Mouse (Mus musculus): ENCODE data around the gene Oxct2a. TPM values are rescaled to one million over a fixed set of nuclear protein-coding genes. Genes with fewer than 3 reads are reported as not detected.
A peak's percentile ranks its signal among the peaks of the same experiment; 100 is the strongest.
"Not testable (repeated sequence)": the region's sequence is repeated elsewhere in the genome, so short reads cannot be mapped to it uniquely, and the experiment has no call there.

Oxct2a gene
- total RNA-seq, 2 experiments from 2014 or later, result not detected

GRCm38 (mm10) chr4:123313010-123313409, 10.4 kb downstream of the Oxct2a start:
- DNase-seq (ENCODE audit: low spot score in 2 of 2), result no peak

GRCm38 (mm10) chr4:123311845-123312244, 11.6 kb downstream of the Oxct2a start:
- no peak for DNase-seq (ENCODE audit: low spot score in 2 of 2)

- DNase-seq (ENCODE audit: low spot score in 2 of 2), result no peak
Measured at GRCm38 (mm10) chr4:123308292-123308691, 15.1 kb downstream of the Oxct2a start.

- no peak for DNase-seq (ENCODE audit: low spot score in 2 of 2)
Measured at GRCm38 (mm10) chr4:123306999-123307398, 16.4 kb downstream of the Oxct2a start.

GRCm38 (mm10) chr4:123305789-123306188, 17.6 kb downstream of the Oxct2a start:
- DNase-seq (ENCODE audit: low spot score in 2 of 2), result peak; percentile 23 to 43

GRCm38 (mm10) chr4:123298980-123299670, 24.3 kb downstream of the Oxct2a start:
- DNase-seq (ENCODE audit: low spot score in 2 of 2), result no peak

GRCm38 (mm10) chr4:123298226-123298625, 25.2 kb downstream of the Oxct2a start:
- no peak for DNase-seq (ENCODE audit: low spot score in 2 of 2)

- no peak for DNase-seq (ENCODE audit: low spot score in 2 of 2)
Measured at GRCm38 (mm10) chr4:123297195-123297960, 26.1 kb downstream of the Oxct2a start.

GRCm38 (mm10) chr4:123296148-123296534, 27.3 kb downstream of the Oxct2a start:
- no peak for DNase-seq (ENCODE audit: low spot score in 2 of 2)

GRCm38 (mm10) chr4:123295516-123296147, 27.8 kb downstream of the Oxct2a start:
- DNase-seq (ENCODE audit: low spot score in 2 of 2), result no peak

- DNase-seq (ENCODE audit: low spot score in 2 of 2), result not testable (repeated sequence)
Measured at GRCm38 (mm10) chr4:123295026-123295425, 28.4 kb downstream of the Oxct2a start.

- DNase-seq (ENCODE audit: low spot score in 2 of 2), result no peak
Measured at GRCm38 (mm10) chr4:123293661-123294443, 29.6 kb downstream of the Oxct2a start.

GRCm38 (mm10) chr4:123292989-123293388, 30.4 kb downstream of the Oxct2a start:
- DNase-seq (ENCODE audit: low spot score in 2 of 2), result no peak

GRCm38 (mm10) chr4:123292390-123292789, 31.0 kb downstream of the Oxct2a start:
- no peak for DNase-seq (ENCODE audit: low spot score in 2 of 2)

- DNase-seq (ENCODE audit: low spot score in 2 of 2), result no peak
Measured at GRCm38 (mm10) chr4:123289038-123289437, 34.4 kb downstream of the Oxct2a start.

- no peak for DNase-seq (ENCODE audit: low spot score in 2 of 2)
Measured at GRCm38 (mm10) chr4:123286790-123287189, 36.6 kb downstream of the Oxct2a start.

- no peak for DNase-seq (ENCODE audit: low spot score in 2 of 2)
Measured at GRCm38 (mm10) chr4:123284731-123285624, 38.5 kb downstream of the Oxct2a start.

GRCm38 (mm10) chr4:123283675-123284064, 39.8 kb downstream of the Oxct2a start:
- DNase-seq (ENCODE audit: low spot score in 2 of 2), result not testable (repeated sequence)

- peak; percentile 30 to 61 for DNase-seq (ENCODE audit: low spot score in 2 of 2)
Measured at GRCm38 (mm10) chr4:123282915-123283674, 40.3 kb downstream of the Oxct2a start.

Measured in layer of hippocampus, postnatal 10 days (tissue).